Mouse (Mus musculus) erythroblast, embryonic 14.5 days (primary cell): ENCODE measurements around the gene Glg1.

ENCODE experiments used
- GATA1 ChIP-seq: IDR thresholded peaks from 2 replicates; pipeline ENCODE4 v1.6.1; 2012; ENCODE audit warnings: low read length, inconsistent platforms, mixed read lengths
- TAL1 ChIP-seq: IDR thresholded peaks from 3 replicates; pipeline ENCODE4 v1.6.1; 2012; ENCODE audit warnings: low read length, inconsistent platforms, mixed read lengths

GRCm38 (mm10) chr8:111188594-111189211 is 70.3 kb downstream of the Glg1 start:
- no peak for TF ChIP-seq TAL1
- no peak for TF ChIP-seq GATA1
